Mouse (Mus musculus) monocyte, adult 2 months (primary cell): ENCODE data around the gene Cd276.
"Not testable (repeated sequence)": the region's sequence is repeated elsewhere in the genome, so short reads cannot be mapped to it uniquely, and the experiment has no call there.

Source experiments
- DNase-seq, 2 experiments: peaks; one replicate each; pipeline ENCODE4 v3.0.0; 2022; ENCODE audit warnings: low spot score in 2 of 2, low read depth in 1 of 2

The Cd276 gene

GRCm38 (mm10) chr9:58554908-58555684 is at the start of gene Cd276:
TSS of gene Cd276 (minus strand) at chr9:58555437.
- DNase-seq: no peak

GRCm38 (mm10) chr9:58595313-58595712 is 40.1 kb upstream of the Cd276 start:
- DNase-seq: no peak

GRCm38 (mm10) chr9:58588657-58589056 is 33.4 kb upstream of the Cd276 start:
- DNase-seq: no peak

DNA sequence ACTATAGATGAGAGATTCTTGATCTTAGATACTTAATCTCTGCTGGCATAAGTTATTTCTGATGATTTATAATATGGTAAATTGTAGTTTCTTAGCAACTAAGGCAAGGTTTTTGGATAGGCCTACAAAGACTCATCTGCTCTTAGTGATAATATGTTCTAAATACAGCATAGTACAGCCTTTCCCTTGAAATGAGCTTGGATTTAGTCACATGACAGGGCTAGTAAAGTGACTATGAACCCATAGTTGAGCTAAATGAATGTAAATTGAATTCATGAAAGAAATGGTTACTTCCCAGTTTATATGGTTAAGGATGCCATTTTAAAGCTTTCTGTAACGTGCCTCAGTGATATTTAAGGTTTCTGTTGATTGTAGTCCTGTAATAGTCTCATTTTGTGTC is 29.1 kb upstream of the Cd276 start:
- no peak for DNase-seq

DNA sequence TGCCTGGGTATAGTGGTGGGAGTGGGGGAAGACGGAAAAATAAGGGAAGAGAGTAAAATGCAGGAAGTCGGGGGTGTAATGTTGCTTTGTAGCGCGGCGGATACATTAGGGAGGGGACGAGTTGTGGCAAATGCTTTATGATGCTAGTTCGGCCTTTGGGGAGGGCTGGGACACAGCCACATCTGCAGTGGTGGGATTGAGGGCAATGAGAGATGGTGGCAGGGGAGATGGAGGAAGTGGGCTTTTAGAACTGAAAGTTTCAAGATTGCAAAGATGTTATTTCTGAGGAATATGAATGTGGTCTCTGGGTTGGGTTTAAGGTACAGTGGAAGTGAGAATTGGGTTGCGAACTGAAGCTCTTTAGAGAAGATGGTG is 28.0 kb upstream of the Cd276 start:
- DNase-seq: peak; percentile 19 to 22

DNA sequence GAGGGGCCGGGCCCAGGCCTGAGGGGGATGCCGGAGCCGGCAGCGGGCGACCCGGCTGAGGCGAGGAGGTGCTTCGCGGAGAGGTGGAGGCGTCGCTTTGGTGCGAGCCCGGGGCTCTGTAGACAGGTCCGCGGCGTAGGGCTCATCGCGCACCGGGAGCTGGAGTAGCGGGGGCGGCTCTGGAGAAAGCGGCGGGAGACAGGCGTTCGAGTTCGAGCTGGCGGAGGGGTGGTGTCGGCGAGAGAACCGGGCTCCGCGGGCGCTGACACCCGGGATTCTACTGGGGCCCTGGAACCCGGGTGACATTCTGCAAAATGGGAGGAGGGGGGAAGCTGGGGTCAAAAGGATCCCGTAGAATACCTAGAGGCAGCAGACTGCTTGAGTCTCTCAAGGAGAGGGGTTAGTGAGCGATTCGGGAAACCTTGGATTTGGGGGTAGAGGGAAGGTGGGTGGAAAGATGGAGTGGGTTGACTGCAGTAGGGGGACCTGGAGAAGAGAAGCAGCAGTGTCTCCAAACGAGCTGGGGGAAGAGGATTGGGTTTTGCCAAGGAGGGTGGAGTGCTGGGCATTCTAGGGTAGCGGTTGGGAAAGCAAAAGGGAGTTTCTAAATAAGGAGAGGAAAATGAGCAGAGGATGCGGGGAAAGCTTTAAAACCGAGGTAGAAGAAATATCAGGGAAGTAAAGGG is 27.5 kb upstream of the Cd276 start:
- DNase-seq: no peak

- DNase-seq: peak; percentile 92 to 95
These were observed 26.8 kb upstream of the Cd276 start, which contains the start of gene Nptn for GRCm38 (mm10) chr9:58581958-58582540. TSS of gene Nptn (plus strand) at chr9:58582240.

- DNase-seq: no peak
These were observed 26.2 kb upstream of the Cd276 start for GRCm38 (mm10) chr9:58581283-58581930.

GRCm38 (mm10) chr9:58580453-58581195 is 25.4 kb upstream of the Cd276 start:
- DNase-seq: not testable (repeated sequence)

DNA sequence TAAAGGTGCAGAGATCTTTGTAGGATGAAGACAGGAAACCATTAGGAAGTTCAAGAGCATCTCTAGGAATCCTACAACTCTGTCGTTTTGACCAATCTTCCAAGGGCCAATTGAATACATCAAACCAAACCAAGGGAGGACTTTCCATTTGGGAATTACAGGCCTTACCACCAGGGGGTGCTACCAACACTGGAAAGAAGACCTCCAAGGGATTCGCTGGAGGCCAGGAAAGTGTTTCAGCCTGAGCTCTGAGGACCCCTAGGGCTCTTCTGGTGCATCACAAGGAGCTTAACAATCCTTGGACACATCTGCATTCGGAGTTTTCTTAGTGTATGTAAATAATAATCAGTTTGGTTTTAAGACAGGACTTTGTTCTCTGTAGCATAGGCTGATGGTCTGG is 23.4 kb upstream of the Cd276 start:
- DNase-seq: peak; percentile 42 to 64

- no peak for DNase-seq
These were observed 15.8 kb upstream of the Cd276 start for GRCm38 (mm10) chr9:58571001-58571400.

DNA sequence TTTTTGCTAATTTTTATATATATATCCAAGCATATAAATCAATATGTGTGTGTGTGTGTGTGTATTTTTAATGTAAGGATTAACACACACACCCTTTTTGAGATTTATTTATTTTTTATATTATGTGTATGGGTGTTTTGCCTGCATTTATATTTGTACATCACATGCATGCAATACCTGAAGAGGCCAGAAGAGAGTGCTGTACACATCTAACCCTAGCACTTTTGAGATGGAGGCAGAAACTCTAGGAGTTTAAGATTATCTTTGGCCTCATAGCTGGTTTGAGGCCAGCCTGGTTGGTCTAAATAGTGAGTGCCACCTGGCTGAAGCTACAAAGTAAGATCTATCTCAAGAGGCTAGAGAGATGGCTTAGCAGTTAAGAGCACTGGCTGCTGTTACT is 12.4 kb upstream of the Cd276 start:
- DNase-seq: no peak

- not testable (repeated sequence) for DNase-seq
These were observed 10.7 kb upstream of the Cd276 start for GRCm38 (mm10) chr9:58565945-58566344.

DNA sequence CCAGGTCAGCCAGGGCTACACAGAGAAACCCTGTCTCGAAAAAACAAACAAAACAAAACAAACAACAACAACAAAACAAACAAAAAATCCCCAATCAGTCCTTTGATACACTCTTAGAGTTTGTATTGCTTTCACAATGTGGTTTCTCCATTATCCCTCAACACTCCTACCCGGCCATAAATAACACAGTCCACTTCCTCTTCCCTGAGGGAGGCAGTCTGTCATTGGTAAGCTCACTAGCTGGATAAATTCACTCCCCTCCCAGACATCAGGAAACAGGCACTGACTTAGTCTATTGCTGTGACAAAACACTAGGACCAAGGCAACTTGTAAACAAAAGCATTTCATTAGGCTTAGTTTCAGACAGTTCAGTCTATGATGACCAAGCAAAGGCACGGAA is 5.0 kb upstream of the Cd276 start:
- no peak for DNase-seq

DNA sequence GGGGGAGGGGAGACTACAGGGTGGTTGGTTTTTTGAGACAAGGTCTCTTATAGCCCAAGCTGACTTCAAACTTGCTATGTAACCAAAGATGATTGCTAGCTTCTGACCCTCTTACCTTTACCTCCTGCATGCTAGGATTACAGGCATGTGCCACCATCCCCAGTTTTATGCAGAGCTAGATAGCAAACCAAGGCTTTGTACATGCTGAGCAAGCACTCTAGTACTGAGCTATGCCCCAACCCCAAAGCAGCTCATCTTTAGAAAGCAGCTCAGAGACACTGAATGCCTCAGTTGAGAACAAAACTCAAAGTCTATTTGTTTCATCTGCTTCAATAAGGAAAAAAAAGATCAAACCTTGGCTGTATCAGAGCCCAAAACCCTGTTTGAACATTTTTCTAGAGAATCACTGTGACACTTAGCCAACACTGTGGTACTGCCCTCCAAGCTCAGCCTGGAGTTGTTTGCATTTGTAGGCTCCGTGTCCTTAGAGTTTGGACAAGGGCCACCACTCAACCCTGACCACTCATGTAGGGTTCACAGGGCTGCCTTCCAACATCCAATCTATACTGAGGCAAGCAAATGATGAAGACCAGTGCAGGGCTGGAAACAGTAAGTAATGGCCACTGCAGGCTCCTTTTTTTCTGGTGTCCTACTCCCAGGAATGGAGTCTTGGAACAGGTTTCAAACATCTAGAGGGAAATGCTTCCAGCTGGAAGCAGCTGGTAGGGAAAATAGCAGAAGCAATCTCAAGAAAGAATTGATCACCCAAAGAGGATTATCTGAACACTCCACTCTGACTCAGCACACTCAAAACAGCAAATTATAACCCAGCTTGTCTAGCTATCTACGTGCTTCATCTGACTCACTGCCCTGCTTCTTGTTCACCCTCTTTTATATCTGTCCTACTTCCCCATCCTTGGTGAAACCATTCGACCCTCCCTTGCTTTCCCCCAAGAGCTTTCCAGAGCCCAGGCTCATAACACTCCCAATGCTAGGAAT is 2.5 kb upstream of the Cd276 start:
- no peak for DNase-seq

DNA sequence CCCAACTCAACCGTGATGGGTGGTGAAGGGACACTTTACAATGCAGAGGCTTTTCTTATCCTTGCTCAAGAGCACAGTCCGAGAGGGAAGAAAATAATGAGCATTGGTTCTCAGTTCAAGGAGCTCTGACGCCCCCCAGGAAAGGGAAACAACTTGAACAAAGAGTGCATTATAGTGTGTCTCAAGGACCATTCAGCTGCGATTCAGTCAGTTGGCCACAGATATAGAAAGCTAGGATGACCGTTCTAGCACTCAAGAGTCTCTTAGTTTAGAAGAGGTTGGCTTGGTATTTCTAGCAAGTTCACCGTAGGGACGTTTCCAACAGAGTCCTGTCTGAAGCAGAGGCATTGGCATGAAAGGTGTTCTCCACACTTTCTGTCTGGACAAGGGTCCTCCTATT is 1.4 kb upstream of the Cd276 start:
- no peak for DNase-seq

DNA sequence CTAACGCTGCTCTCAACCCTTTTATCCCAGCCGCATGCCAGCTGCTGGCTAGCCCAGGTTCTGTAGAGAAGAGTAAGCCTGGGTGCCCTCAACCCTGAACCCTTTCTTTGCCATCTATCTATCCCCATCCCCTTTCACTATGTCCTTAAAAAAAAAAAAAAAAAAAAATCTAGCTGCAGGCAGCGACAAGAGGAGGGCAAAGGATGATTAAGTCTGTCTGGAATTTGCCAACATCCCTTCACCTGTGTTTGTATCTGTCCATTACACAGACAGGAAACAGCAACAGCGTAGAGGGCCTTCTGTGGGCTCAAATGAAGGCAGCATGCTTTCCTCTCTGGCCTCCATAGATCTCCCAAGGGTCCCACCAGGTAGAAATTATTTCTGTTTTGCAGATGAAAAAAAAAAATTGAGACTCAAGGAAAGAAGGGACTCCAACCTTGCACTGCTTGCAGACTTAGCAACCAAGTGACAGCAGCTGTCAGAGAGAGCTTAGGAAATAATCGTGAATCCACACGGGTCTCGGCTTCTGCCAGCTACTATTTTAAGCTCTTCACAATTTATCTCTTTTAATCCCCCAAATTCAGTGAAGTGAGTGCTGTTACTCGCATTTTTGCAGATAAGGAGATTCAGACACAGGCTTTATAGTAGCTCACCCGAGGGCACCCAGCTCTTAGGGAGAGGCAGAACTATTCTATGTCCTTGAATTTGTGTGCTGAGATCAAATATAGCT is 613 bp upstream of the Cd276 start:
- no peak for DNase-seq

DNA sequence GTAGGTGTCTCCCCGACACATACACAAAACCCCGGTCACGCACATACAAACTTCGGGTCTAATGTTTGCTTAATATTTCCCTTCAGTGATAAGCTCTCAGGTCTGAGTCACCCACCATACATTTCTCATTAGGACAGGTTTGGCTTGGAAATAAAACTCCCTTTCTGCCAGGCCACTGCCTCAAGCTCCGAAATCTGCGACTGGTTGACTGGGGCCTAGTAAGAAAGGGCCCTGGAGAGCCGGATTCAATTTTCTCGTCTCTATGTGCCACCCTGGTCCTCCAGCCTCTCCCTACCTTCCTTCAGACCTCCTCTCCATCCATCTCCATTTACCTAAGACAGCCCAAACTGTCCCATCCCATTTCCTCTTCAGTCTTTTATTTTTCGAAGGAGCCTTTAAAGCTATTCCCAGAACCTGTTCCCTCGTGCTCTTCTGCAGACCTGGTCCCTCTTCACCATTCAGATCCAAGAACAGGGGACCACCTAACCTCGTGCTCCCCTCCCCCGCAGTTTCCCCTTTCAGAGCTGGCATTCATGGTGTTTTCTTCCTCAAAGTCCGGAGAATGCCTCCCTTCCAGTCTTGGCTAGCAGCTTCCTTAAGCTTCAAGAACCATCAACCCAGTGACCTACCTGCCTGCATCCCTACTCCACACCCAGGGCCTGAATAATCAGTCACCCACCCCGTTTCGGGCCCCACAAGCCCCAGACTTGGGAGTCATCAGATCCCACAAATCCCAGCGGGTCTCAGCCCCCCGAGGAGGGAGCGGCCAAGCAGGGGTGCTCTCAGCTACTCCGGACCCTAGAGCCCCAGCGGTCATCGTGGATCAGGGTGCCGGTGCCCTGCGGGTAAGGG is 955 bp downstream of the Cd276 start:
- DNase-seq: no peak
